Mouse (Mus musculus): ENCODE results near the gene Efhd2. TPM values are rescaled to one million over a fixed set of nuclear protein-coding genes. Genes with fewer than 3 reads are reported as not detected.

The Efhd2 gene
- polyA plus RNA-seq, 1 experiment = 16.3 TPM

DNA sequence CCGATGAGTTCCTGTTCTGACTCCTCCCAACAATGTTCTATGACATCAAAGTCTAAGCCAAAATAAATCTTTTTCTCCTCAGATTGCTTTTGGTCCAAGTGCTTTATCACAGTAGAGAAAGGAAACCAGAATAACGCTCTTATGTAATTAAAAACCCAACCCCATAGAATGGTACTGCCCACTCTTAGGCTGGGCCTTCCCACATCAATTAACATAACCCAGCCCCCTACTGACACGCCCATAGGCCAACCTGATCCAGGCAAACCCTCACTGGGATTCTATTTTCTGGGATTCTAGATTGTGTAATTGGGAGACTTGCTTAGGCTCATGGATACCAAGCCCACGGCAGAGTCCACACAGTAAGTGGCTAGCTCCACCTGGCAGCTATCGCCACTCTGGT, 9.7 kb downstream of the Efhd2 start:
- no peak overlapping the region for H3K27ac ChIP-seq (ENCODE audit: insufficient read depth, low read length)
- H3K27me3 ChIP-seq (ENCODE audit: control insufficient read depth, insufficient read depth, low read length, poor library complexity, severe bottlenecking) = no peaks in the 10 kb centered on the region
- no peaks in the 10 kb centered on the region for H3K36me3 ChIP-seq (ENCODE audit: control insufficient read depth, insufficient read depth, low read length, poor library complexity, severe bottlenecking)
- TF ChIP-seq EP300 (IDR thresholded peaks at IDR 0.05; ENCODE audit: insufficient read depth, low read depth, low read length) (no peak), CTCF (IDR thresholded peaks at IDR 0.05; ENCODE audit: low read depth, low read length) (no peak), POLR2A (IDR thresholded peaks at IDR 0.05; ENCODE audit: insufficient read depth, low read length) (no peak)
- no peaks in the 10 kb centered on the region for H3K9me3 ChIP-seq (replicated peaks; ENCODE audit: control insufficient read depth, insufficient read depth, low read length, poor library complexity, severe bottlenecking)
- H3K9ac ChIP-seq (ENCODE audit: low read depth, poor library complexity, severe bottlenecking) = no peak overlapping the region
- peaks cover 7% of the 10 kb centered on the region for H3K4me1 ChIP-seq (ENCODE audit: control insufficient read depth, insufficient read depth, low read length)
- H3K4me3 ChIP-seq (ENCODE audit: low read depth, low read length) = no peak overlapping the region

GRCm38 (mm10) chr4:141864506-141864905, 10.2 kb downstream of the Efhd2 start:
- H3K27me3 ChIP-seq (ENCODE audit: control insufficient read depth, insufficient read depth, low read length, poor library complexity, severe bottlenecking) = no peaks in the 10 kb centered on the region
- no peak for TF ChIP-seq POLR2A (IDR thresholded peaks at IDR 0.05; ENCODE audit: insufficient read depth, low read length)
- no peak for TF ChIP-seq CTCF (IDR thresholded peaks at IDR 0.05; ENCODE audit: low read depth, low read length)
- no peak for TF ChIP-seq EP300 (IDR thresholded peaks at IDR 0.05; ENCODE audit: insufficient read depth, low read depth, low read length)
- H3K27ac ChIP-seq (ENCODE audit: insufficient read depth, low read length) = no peak overlapping the region
- H3K9me3 ChIP-seq (replicated peaks; ENCODE audit: control insufficient read depth, insufficient read depth, low read length, poor library complexity, severe bottlenecking) = no peaks in the 10 kb centered on the region
- H3K4me1 ChIP-seq (ENCODE audit: control insufficient read depth, insufficient read depth, low read length) = peaks cover 7% of the 10 kb centered on the region
- H3K9ac ChIP-seq (ENCODE audit: low read depth, poor library complexity, severe bottlenecking) = no peak overlapping the region
- no peak overlapping the region for H3K4me3 ChIP-seq (ENCODE audit: low read depth, low read length)
- no peaks in the 10 kb centered on the region for H3K36me3 ChIP-seq (ENCODE audit: control insufficient read depth, insufficient read depth, low read length, poor library complexity, severe bottlenecking)

- TF ChIP-seq POLR2A (IDR thresholded peaks at IDR 0.05; ENCODE audit: insufficient read depth, low read length) (no peak), EP300 (IDR thresholded peaks at IDR 0.05; ENCODE audit: insufficient read depth, low read depth, low read length) (no peak), CTCF (IDR thresholded peaks at IDR 0.05; ENCODE audit: low read depth, low read length) (no peak)
- Histone ChIP-seq H3K36me3 (ENCODE audit: control insufficient read depth, insufficient read depth, low read length, poor library complexity, severe bottlenecking) (no peaks in the 10 kb centered on the region), H3K9me3 (replicated peaks; ENCODE audit: control insufficient read depth, insufficient read depth, low read length, poor library complexity, severe bottlenecking) (no peaks in the 10 kb centered on the region), H3K4me1 (ENCODE audit: control insufficient read depth, insufficient read depth, low read length) (peaks cover 7% of the 10 kb centered on the region), H3K27me3 (ENCODE audit: control insufficient read depth, insufficient read depth, low read length, poor library complexity, severe bottlenecking) (no peaks in the 10 kb centered on the region), H3K27ac (ENCODE audit: insufficient read depth, low read length) (no peak overlapping the region), H3K4me3 (ENCODE audit: low read depth, low read length) (no peak overlapping the region), H3K9ac (ENCODE audit: low read depth, poor library complexity, severe bottlenecking) (no peak overlapping the region)
Measured at GRCm38 (mm10) chr4:141863726-141864280, 10.9 kb downstream of the Efhd2 start.

GRCm38 (mm10) chr4:141862867-141863266, 11.9 kb downstream of the Efhd2 start:
- Histone ChIP-seq H3K27me3 (ENCODE audit: control insufficient read depth, insufficient read depth, low read length, poor library complexity, severe bottlenecking) (no peaks in the 10 kb centered on the region), H3K27ac (ENCODE audit: insufficient read depth, low read length) (no peak overlapping the region), H3K4me3 (ENCODE audit: low read depth, low read length) (no peak overlapping the region), H3K9ac (ENCODE audit: low read depth, poor library complexity, severe bottlenecking) (no peak overlapping the region), H3K36me3 (ENCODE audit: control insufficient read depth, insufficient read depth, low read length, poor library complexity, severe bottlenecking) (no peaks in the 10 kb centered on the region), H3K9me3 (replicated peaks; ENCODE audit: control insufficient read depth, insufficient read depth, low read length, poor library complexity, severe bottlenecking) (no peaks in the 10 kb centered on the region), H3K4me1 (ENCODE audit: control insufficient read depth, insufficient read depth, low read length) (peaks cover 7% of the 10 kb centered on the region)
- TF ChIP-seq EP300 (IDR thresholded peaks at IDR 0.05; ENCODE audit: insufficient read depth, low read depth, low read length) (no peak), CTCF (IDR thresholded peaks at IDR 0.05; ENCODE audit: low read depth, low read length) (no peak), POLR2A (IDR thresholded peaks at IDR 0.05; ENCODE audit: insufficient read depth, low read length) (no peak)

GRCm38 (mm10) chr4:141861591-141862295, 13.0 kb downstream of the Efhd2 start:
- Histone ChIP-seq H3K4me3 (ENCODE audit: low read depth, low read length) (no peak overlapping the region), H3K27me3 (ENCODE audit: control insufficient read depth, insufficient read depth, low read length, poor library complexity, severe bottlenecking) (no peaks in the 10 kb centered on the region), H3K4me1 (ENCODE audit: control insufficient read depth, insufficient read depth, low read length) (peaks cover under 1% of the 10 kb centered on the region), H3K36me3 (ENCODE audit: control insufficient read depth, insufficient read depth, low read length, poor library complexity, severe bottlenecking) (no peaks in the 10 kb centered on the region), H3K9ac (ENCODE audit: low read depth, poor library complexity, severe bottlenecking) (no peak overlapping the region), H3K9me3 (replicated peaks; ENCODE audit: control insufficient read depth, insufficient read depth, low read length, poor library complexity, severe bottlenecking) (no peaks in the 10 kb centered on the region), H3K27ac (ENCODE audit: insufficient read depth, low read length) (no peak overlapping the region)
- no peak for TF ChIP-seq POLR2A (IDR thresholded peaks at IDR 0.05; ENCODE audit: insufficient read depth, low read length)
- no peak for TF ChIP-seq CTCF (IDR thresholded peaks at IDR 0.05; ENCODE audit: low read depth, low read length)
- TF ChIP-seq EP300 (IDR thresholded peaks at IDR 0.05; ENCODE audit: insufficient read depth, low read depth, low read length) = no peak

- peaks cover 1% of the 10 kb centered on the region for H3K9me3 ChIP-seq (replicated peaks; ENCODE audit: control insufficient read depth, insufficient read depth, low read length, poor library complexity, severe bottlenecking)
- TF ChIP-seq POLR2A (IDR thresholded peaks at IDR 0.05; ENCODE audit: insufficient read depth, low read length) (no peak), EP300 (IDR thresholded peaks at IDR 0.05; ENCODE audit: insufficient read depth, low read depth, low read length) (no peak), CTCF (IDR thresholded peaks at IDR 0.05; ENCODE audit: low read depth, low read length) (no peak)
- H3K4me3 ChIP-seq (ENCODE audit: low read depth, low read length) = no peak overlapping the region
- H3K9ac ChIP-seq (ENCODE audit: low read depth, poor library complexity, severe bottlenecking) = no peak overlapping the region
- H3K4me1 ChIP-seq (ENCODE audit: control insufficient read depth, insufficient read depth, low read length) = no peaks in the 10 kb centered on the region
- H3K36me3 ChIP-seq (ENCODE audit: control insufficient read depth, insufficient read depth, low read length, poor library complexity, severe bottlenecking) = no peaks in the 10 kb centered on the region
- no peak overlapping the region for H3K27ac ChIP-seq (ENCODE audit: insufficient read depth, low read length)
- no peaks in the 10 kb centered on the region for H3K27me3 ChIP-seq (ENCODE audit: control insufficient read depth, insufficient read depth, low read length, poor library complexity, severe bottlenecking)
Measured at GRCm38 (mm10) chr4:141860246-141860841, 14.4 kb downstream of the Efhd2 start.

Measured in ES-Bruce4 (cell line).